Mouse (Mus musculus): ENCODE measurements around the gene Aptx.

DNA sequence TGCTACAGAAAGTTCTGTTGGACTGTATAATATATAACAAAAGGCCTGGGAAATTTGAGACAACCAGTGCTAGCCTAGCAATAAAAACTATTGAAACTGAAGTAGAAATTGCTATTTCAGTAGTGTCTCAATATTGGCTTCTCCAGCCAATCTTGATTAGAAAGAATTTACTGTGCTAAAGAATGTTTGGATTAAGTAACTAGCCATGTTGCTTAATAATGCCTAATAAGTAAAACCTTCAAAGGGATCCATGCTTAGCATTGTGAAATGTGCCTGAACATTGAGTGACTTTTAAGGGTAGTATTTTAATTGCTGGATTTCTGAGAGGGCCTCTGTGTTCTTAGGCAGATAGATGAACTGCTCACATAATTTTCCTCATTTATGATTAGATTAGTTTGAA lies 22.6 kb upstream of the Aptx start:
- TF ChIP-seq CTCF (IDR thresholded peaks at IDR 0.05; ENCODE audit: insufficient read depth, low read length) (no peak), POLR2A (IDR thresholded peaks at IDR 0.05; ENCODE audit: borderline replicate concordance, extremely low read depth, low read depth, low read length) (no peak)

All from lung, adult 2 months (tissue).